Mouse (Mus musculus): ENCODE measurements around the gene Adrb1.

Adrb1 gene

DNA sequence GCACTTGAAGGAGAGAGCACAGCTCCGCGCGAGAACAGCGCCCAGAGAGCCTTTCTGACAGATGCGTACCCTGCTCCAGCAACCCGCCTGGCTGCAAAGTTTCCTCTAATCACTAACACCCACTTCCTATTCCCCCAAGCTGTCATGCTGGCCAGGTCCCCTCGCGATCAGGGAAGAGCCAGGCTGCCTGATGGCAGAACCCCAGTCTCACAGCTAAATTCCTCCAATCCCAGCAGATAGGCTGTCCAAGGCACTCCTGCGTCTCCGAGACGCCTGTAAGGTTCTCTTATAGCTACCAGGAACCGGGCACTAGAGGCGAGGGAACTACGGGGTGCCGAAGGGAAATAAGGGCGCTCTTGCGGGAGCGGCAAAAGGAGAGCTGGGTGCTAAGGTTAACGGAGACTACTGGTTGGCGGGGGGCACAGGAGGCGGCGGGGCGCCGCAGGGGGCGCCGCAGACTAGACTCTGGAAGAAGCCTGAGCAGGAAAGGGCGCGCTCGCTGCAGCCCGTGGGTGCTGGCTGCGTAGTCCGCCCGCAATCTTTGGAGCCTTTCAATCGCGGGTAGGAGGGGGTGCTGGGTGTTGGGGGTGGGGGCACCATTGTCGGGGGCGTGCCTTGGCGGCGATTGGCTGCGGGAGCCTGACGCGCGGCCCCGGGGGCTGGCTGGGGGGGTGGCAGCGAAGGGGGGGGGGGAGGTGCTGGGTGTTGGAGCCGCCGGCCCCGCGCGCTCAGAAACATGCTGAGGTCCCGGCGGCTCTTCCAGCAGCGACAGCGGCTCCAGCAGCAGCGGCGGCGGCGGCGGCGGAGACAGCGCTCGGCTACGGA lies at the start of gene Adrb1:
Gene Adrb1, plus strand, starts transcription at position 813 of the 825 bp plus-strand sequence.
- no peak for DNase-seq (ENCODE audit: low spot score)

DNA sequence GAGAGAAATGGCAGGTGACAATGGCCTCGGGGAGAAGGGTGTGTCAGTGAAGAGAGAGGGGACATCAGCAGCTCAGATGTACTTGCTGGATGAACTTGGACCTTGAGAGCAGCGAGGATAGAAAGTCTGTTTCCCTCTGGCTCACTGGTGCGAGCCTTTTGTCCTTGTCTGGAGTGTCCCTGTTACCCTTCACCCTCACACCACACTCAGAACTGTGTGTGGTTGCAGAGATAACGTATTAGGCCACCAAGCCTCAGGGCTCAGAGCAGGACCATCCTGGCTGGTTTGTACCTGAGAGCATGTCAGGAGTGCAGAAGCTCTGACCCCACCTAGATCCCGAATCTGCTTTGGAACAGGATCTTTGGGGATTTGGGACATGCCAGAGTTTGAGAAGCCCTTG lies 46.3 kb upstream of the Adrb1 start:
- DNase-seq (ENCODE audit: low spot score) = no peak

DNA sequence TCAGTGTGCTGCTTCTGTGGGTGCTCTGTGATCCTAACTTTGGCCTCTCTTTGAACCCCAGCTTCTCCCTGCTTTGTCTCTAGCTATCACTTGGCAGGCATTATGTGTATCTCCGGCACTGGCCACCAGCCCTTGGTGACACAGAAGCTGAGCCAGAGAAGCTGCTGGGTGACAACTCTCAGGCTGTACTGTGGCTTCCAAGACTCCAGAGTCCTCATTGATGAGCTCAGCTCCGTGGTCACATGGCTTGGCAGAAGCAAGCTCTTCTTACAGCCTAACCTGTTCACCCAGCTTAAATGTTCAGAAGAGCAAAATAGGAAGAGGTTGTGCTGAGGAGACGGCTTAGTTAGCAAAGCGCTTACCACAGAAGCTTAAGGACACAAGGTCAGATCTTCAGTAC lies 45.5 kb upstream of the Adrb1 start:
- no peak for DNase-seq (ENCODE audit: low spot score)

DNA sequence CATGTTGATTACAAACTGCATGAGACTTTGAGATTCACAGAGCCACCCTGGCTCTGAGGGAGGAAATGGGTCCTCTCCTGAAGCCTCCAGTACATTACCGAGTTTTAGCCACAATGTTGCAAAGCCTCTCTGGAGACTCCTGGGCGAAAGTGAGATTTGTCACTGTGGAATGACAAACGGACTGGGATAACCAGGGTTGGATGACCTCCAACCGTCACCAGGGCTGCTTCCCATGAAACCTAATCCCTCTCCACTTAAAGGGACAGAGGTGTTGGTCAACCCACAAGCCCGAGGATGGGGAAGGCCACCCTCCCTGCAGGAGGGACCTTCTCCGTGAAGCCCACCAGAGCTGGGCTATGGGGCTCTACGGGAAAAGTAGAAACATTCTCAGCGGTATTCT lies 44.4 kb upstream of the Adrb1 start:
- no peak for DNase-seq (ENCODE audit: low spot score)

DNA sequence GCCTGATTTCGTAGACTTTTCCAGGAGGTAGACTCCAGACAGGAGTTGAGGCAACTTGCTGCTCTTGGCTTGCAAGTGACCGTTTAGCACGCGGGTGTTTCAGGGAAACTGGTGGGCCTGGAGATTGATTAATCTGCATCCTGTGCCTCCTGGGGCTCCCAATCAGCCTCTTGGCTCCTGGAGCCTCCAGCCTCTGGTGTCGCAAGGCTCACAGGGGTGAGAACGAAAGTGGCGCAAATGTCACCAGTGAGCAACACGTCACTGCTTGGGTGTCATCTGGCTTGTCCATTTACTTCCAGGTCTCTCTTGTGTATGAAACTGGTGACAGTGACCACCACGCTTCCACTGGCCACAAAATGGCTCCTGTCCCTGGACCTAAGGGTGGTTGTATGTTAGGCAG lies 43.5 kb upstream of the Adrb1 start:
- DNase-seq (ENCODE audit: low spot score) = no peak

DNA sequence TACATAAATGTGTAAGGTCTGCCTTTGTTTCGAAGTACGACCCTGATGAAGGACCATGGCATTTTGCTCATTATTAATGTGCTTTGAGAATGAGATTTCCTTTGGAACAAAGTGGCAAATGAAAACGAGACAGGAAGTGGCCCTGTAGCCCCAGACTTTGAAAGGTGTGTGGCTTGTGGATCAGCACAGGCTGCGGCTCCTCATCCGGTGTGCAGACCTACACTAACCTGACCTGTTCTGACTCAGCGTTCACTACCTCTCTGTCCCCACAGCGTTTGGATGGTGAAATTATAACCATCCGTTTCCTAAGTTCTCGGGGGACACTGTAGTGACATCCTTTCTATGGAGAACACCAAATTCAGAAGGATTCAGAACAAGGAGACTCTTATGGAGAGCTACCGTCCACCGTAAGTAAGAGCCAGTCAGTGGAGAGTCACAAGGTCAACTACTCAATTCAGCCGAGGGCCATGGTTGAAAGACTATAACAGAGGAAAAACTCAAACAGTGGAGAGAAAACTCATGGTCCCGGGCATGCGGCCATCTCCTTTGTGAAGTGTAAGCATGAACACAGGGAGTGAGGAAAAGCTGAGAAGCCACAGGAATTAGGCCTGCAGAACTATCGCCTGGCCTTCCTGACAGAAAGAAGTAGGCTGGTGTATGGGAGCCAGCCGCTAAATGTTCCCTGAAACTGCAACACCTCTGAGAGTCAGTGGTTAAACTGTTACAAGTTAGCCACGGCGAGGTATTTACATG lies 42.6 kb upstream of the Adrb1 start:
- DNase-seq (ENCODE audit: low spot score) = no peak

DNA sequence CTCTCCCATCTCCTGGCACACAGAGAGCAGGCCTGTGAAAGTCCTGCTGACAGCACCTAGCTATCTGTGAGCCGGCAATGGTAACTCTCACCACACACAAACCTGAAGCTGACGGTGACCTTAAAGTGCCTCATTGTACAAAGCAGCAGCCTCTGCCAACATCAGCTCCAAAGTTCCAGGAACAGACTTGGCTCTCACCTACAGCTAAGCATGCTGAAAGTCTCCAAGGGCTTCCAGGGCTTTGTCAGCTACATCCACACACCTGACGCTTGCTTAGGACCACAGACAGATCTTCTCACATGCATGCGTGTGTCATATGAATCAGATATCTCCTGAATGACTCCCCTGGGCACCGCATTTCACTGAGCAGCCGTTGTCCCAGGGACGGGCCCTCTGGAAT lies 42.0 kb upstream of the Adrb1 start:
- DNase-seq (ENCODE audit: low spot score) = no peak

DNA sequence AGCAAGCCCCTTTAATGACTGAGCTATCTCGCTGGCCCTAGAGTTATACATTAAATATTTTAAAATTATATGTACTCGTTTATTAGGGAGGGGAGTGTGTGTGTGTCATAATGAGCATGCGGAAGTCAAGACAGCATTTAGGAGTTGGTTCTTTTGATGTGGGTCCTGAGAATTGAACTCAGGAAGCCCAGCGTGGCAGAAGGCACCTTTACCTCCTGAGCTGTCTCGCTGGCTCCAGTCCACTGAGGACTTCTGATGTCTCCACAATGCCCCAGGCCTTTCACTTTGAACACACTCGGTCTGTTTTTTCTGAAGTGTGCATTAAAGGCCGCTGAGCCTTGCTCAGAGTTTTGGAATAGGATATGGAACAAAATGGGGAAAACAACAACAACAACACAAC lies 39.7 kb upstream of the Adrb1 start:
- no peak for DNase-seq (ENCODE audit: low spot score)

DNA sequence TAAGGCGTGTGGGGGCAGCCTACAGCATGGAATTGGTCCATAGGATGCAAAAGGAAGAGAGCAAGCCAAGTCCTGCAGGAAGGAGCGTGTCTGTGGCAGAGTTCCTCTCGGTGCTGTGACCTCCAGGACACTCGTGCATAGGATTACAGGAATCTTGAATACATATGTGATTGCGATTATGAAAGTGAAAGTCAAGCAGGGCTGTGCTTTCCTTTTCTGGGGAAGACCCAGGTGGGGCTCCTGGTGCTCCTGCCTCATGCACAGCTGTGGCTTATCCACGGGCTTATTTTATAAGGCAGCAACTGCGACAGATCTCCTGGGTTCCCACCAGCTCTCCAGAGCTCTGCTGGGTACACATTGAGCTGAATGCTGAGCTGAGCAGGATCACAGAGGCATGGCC lies 39.2 kb upstream of the Adrb1 start:
- DNase-seq (ENCODE audit: low spot score) = no peak

DNA sequence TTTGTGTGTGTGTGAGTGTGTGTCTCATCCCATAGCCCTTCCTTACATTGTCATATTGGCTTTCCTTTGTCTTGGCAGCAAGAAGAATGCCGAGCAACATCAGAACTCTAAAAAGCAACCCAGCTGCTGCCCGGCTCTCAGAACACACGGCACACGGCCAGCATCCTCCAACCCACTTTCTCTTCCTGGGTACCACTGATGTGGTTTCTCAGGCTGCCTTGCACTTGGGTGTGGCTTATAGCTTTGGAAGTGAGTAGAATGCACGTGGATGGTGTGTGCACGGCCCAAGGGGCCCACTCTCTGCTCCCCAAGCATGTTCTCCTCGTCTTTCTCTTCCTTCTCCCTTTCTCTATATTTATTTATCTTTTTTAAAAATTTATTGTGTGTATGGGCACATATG lies 36.5 kb upstream of the Adrb1 start:
- no peak for DNase-seq (ENCODE audit: low spot score)

DNA sequence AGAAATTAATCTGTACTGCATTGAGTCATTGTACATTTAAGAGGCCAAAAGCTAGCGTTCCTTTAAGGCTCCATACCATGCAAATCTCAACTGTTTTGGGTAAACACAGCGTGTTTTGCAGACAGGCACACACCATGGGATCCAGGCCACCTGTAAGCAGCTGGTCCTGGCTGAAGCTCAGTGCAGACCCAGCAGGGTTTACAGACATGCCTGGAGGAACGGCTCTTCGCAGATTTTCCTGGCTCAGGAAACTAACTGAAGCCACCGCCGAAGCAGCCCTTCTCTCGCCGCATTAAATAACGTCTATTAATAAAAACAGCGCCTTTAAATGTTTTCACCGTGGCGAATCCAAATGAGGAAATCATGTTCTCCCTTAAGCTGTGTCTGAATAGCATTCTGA lies 35.8 kb upstream of the Adrb1 start:
- DNase-seq (ENCODE audit: low spot score) = no peak

DNA sequence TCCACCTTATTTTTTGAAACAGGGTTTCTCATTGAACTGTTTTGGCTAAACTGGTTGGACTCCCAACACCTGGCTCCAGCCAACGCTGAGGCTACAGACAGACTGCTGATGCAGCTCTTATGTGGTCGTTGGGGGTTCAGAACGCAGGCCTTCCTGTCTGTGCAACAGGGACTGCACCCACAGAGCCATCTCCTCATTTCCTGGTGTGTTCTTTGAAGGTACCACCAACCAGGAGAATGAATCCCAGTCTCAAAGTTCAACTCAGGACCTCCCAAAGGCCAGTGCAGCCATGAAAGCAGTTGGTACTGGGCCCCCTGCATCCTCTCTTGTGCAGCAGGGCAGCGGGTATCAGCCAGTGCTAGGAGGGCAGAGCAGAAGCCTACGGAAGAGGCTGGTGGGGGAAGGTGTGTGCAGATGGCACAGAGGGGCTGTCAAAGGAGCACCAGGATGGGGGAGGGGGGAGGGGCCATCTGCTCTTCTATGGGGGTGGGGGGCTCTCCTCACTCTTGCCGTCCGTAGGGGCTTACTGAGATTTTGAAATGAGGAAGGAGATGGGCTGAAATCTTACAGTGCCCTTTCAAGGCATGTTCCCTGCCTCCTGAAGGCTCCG lies 34.9 kb upstream of the Adrb1 start:
- DNase-seq (ENCODE audit: low spot score) = no peak

DNA sequence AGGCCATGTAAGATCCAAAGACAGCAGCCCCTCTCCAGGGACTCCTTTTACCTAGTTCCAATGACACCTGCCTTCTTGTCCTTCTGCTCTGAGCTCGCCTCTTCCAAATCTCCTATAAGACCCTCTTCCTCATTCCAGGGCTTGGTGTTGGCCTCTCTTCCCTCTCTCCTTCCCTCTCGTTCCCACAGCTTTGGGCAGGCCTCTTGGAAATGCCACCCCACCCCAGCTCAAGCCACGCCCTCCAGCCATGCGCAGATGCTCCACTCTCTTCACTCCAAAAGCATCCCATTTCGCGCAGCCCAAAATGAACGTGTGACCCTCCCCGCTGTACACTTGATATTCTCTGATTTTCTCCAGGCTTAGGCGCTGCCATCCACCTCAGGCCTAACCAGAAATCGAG lies 34.3 kb upstream of the Adrb1 start:
- DNase-seq (ENCODE audit: low spot score) = no peak

DNA sequence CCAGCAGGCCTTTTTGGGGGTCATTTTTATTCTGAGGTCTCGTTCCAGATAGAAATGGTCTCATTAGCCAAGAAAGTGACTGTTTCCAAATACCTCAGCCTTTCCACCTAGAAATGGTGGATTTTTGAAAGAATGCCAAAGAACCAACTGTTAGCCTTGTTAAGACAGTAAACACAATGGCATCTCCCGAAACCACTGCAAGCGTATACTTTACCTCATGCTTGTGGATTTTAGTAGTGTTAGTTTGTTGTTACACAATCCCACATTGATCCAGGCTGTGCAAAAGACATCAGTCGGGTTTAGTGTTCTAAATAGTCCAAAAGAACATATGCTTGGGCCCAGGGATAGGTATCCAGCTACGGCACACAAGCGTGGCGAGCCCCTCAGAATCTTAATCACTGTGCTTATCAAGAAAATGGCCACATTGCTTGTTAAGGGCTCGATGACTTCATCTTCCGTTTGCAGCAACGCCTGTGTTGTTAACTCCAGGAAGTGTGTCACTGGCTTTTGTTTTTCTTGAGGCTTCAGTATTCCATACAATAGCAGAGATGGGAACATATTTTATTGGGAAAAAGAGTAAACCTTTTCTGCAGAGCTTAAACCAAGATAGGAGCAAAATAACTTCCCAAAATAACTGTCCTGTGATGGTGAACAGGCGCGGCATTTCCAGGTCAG lies 33.2 kb upstream of the Adrb1 start:
- DNase-seq (ENCODE audit: low spot score) = no peak

DNA sequence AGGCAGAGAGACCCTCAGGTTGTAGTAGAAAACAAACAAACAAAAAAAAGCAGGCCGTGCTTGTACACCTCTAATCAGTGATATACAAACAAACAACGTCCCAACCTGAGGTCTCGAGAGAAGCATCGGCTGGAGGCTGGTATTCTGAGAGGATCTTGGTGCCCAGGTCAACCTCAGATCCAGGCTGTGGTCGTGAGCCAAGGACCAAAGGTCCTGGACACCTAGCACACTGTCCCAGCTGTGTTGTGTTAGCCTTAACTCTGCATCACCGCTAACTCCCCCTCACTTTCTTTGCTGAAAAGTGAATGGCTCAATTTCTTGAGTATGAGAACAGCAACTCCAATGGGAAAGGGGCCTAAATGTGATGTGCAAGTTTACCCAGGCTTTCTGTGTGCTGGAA lies 32.5 kb upstream of the Adrb1 start:
- DNase-seq (ENCODE audit: low spot score) = no peak

DNA sequence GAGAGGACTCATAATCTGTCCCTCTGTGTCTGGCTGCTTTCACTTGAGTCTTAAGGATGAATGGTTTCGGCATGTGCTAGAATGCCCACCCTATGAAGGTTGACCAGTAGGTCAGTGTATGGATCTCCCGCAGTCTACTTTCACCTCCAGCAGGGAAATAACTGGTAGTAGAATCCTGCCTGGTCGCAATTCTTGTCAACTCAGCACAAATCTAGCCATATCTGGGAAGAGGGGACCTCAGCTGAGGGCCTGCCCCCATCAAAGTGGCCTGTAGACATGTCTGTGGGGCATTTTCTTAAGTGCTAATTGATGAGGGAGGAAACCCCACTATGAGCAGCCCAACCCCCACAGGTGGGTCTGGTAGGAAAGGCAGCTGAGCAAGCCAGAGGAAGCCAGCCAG lies 30.9 kb upstream of the Adrb1 start:
- DNase-seq (ENCODE audit: low spot score) = no peak

DNA sequence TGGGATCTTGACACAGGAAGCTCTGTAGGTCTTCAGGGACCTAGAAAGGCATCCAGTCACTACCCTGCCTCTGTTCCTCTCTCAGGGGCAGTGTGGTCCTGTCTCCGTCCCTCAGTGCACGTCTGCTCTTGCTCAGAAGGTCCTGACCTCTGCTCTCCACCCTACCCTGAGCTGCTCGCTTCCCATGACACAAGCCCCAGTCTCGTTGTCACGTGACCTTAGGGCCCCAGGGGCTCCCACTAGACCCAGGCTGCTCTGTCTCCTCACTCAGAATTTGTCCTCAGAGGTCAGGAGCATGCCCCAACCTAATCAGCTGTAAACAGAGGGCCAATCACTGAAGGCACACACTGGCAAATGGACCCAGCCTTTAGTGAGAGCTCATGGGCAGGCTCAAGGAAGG lies 29.5 kb upstream of the Adrb1 start:
- no peak for DNase-seq (ENCODE audit: low spot score)

DNA sequence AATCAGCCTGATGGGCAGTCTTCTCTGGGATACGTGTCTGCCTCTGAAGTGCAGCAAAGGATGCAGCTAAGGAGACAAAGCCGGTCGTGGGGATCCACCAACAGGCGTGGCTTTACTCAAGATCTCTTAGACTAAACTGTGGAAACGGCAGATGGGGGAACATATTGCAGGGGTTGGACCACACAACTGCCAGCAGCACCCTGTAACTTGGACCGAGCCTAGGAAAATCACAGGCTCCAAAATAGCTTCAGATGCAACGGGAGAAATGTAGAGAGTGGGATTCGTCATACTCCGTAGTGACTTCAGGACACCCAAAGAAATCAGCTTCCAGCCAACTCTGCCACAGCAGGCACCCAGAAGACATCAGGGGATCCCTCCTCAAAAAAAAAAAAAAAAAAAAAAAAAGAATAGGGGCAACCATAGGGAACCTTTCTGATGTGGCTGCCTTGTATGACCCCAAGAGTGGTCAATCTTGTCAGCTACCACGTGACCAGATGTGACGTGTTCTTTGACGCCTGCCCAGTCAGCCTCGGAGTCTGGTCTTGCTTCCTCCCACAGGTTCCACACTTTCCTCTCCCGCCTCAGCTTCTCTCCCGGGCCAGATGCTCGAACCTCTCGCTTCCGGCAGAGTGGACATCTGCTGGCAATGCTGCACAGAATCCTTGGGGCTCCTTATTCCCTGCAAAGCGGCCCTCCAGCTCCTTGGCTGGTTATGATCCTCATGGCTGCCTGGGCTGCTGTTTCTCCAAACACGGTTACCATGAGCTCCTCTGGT lies 24.4 kb upstream of the Adrb1 start:
- no peak for DNase-seq (ENCODE audit: low spot score)

DNA sequence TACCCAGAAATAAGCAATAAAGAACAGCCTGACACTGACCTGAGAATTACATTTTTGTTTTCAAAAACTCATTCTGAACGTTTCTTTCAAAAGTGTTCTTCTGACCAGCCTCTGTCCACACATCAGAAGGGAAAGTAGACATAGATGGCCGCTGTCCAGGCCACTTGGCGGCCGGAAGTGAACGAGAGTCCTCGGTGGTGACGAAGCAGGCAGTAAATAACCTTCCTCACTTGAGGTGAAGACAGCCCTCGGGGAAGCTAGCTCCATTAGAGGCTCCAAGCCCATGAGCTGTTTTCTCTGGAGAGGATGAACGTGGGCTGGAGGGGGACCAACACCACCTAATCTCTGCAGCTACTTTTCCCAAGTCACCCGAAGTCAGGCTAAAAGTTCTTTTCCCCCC lies 21.2 kb upstream of the Adrb1 start:
- no peak for DNase-seq (ENCODE audit: low spot score)

DNA sequence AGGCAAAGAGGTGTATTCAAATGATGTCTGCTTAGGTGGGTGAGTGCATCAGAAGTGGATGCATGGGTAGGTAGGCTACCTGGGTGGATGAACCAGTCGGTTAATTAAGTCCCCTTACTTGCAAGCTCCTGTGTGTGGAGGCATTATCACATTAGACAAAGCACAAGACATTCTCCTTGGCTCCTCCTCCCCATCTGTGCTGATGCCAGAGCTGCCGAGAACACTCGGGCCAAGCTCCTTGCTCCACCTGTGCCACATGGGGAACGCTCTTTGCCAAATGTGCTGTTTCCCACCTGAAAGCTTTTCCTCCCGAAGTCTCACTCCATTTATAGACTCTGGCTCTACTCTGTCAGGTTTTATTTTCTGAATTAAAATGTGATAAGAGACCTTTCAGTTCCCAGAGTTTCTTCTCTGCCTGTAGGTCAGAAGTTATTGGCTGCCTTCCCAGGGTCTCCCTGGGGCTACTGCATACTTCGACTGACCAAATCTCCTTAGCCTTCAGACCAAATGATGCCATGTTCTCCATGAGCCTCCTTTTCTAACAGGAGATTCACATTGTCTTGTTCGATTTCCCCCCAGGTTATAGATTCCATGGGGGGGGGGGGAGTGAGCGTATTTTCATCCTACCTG lies 20.5 kb upstream of the Adrb1 start:
- no peak for DNase-seq (ENCODE audit: low spot score)

DNA sequence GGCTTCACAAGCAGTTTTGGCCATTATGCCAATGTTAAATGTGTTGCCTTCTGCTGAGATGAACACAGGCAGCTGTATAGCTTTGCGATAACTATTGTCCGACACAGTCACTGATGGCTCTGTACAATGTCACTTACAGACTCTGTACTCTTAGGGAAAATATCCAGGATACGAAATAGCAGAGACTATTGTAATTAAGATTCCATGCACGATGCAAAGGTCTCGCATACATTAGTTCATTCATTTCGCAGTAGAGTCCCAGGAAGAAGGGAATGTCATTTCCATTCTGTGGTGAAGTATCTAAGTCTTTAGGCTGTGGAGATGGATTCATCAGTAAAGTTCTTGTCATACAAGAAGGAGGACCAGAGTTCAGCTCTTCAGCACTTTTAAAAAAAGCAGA lies 20.0 kb upstream of the Adrb1 start:
- DNase-seq (ENCODE audit: low spot score) = no peak

Data from spleen, adult 12 weeks (tissue).